Mouse (Mus musculus) thymus, adult 2 months (tissue): ENCODE data around the gene Usmg5.

Experiments used
- CTCF ChIP-seq: fragments of 200-500 bp; IDR thresholded peaks from 2 replicates; pipeline ENCODE4 v1.5.1; 2012; ENCODE audit warnings: mild to moderate bottlenecking, control low read depth, low read length, moderate library complexity, borderline replicate concordance; ENCODE audit not compliant: control insufficient read depth, poor library complexity, insufficient read depth; ENCODE audit errors: extremely low read depth
- POLR2A ChIP-seq: fragments of 200-500 bp; IDR thresholded peaks from 2 replicates; pipeline ENCODE4 v1.6.1; 2012; ENCODE audit warnings: mild to moderate bottlenecking, low read length, control low read depth, moderate library complexity; ENCODE audit not compliant: control insufficient read depth, poor library complexity, insufficient read depth; ENCODE audit errors: extremely low read depth

DNA sequence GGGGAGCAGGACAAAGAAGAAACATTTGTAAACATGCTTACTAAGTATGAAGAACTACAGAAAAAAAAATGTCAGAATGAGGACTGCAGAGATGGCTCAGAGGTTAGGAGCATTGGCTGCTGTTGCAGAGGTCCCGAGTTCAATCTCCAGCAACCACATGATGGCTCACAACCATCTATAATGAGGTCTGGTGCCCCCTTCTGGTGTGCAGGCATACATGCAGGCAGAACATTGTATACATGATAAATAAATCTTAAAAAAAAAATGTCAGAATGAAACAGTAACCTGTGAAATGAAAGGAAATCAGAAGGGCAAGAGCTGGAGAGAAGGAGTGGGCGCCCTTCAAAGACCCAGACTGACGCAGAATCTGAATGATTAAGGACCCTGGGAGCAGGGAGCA lies 24.6 kb downstream of the Usmg5 start:
- no peak for TF ChIP-seq POLR2A
- TF ChIP-seq CTCF = no peak
